Mouse (Mus musculus) liver, adult 2 months (tissue): ENCODE results near the gene Abhd13. TPM values are rescaled to one million over a fixed set of nuclear protein-coding genes. Genes with fewer than 3 reads are reported as not detected.

ENCODE experiments used
- DNase-seq: peaks from one replicate; pipeline ENCODE4 v3.0.0-alpha.2; 2011; ENCODE audit warnings: low read depth, low spot score; ENCODE audit errors: extremely low read depth
- H3K27ac ChIP-seq: fragments of 200-500 bp; replicated peaks from 2 replicates; pipeline ENCODE4 v1.5.1; 2012; ENCODE audit warnings: low read depth, mild to moderate bottlenecking, control low read depth, inconsistent platforms, low read length; ENCODE audit not compliant: insufficient read depth
- H3K27me3 ChIP-seq: fragments of 200-500 bp; 2 replicates; pipeline ENCODE4 v1.6.1; 2012; ENCODE audit warnings: mild to moderate bottlenecking, moderate library complexity, low read length, inconsistent platforms; ENCODE audit not compliant: control insufficient read depth, insufficient read depth
- H3K36me3 ChIP-seq: fragments of 200-500 bp; 2 replicates; pipeline ENCODE4 v1.6.1; 2012; ENCODE audit warnings: low read length, inconsistent platforms; ENCODE audit not compliant: control insufficient read depth, insufficient read depth
- H3K4me1 ChIP-seq: fragments of 200-500 bp; 2 replicates; pipeline ENCODE4 v1.6.1; 2011; ENCODE audit warnings: low read length; ENCODE audit not compliant: control insufficient read depth, insufficient read depth
- H3K4me3 ChIP-seq: fragments of 200-500 bp; 2 replicates; pipeline ENCODE4 v1.5.1; 2011; ENCODE audit warnings: low read depth, mild to moderate bottlenecking, control low read depth, low read length, moderate library complexity; ENCODE audit not compliant: insufficient read depth
- H3K79me2 ChIP-seq: fragments of 200-500 bp; 2 replicates; pipeline ENCODE4 v1.6.1; 2012; ENCODE audit warnings: inconsistent platforms, mild to moderate bottlenecking, low read length, moderate library complexity; ENCODE audit not compliant: control insufficient read depth, insufficient read depth
- H3K9ac ChIP-seq: fragments of 200-500 bp; 2 replicates; pipeline ENCODE4 v1.6.1; 2012; ENCODE audit warnings: low read depth, mild to moderate bottlenecking, control low read depth, inconsistent platforms, low read length
- CTCF ChIP-seq: fragments of 200-500 bp; IDR thresholded peaks from 2 replicates; pipeline ENCODE4 v1.5.1; 2011; ENCODE audit warnings: low read depth, low read length, control low read depth
- POLR2A ChIP-seq: fragments of 200-500 bp; IDR thresholded peaks from 2 replicates; pipeline ENCODE4 v1.6.1; 2011; ENCODE audit warnings: low read length, control low read depth; ENCODE audit not compliant: insufficient read depth; ENCODE audit errors: extremely low read depth
- WGBS: fragments of 180-500 bp; shearing (Covaris S2); methylation state at CpG from one replicate; pipeline ENCODE4 v1.1.7; 2018; 5-methylcytosine and 5-hydroxymethylcytosine counted together
- polyA plus RNA-seq: library from polyadenylated mRNA; depleted of rRNA; stranded (reverse); fragments of >200 nt; gene quantifications from 2 replicates; pipeline ENCODE4 v1.2.3, GENCODE M21; 2012
- total RNA-seq: library from RNA; depleted of rRNA; stranded (reverse); fragments of >200 nt; gene quantifications from 2 replicates; pipeline ENCODE4 v1.2.3, GENCODE M21; 2014

Abhd13 gene
- total and polyA plus RNA-seq, 2 experiments, result 3.2 to 12.3 TPM

GRCm38 (mm10) chr8:10006156-10006985 lies 28.9 kb downstream of the Abhd13 start, which contains the start of gene Tnfsf13b:
Gene Tnfsf13b (plus strand): TSS chr8:10006467.
- Histone ChIP-seq H3K9ac (no peak within 1 kb of the TSS), H3K27ac (no peak within 1 kb of the TSS)

GRCm38 (mm10) chr8:10006986-10007659 lies 29.6 kb downstream of the Abhd13 start:
- Histone ChIP-seq H3K4me3 (peak overlapping the region; percentile 19; the same call in 1 of the 2 replicates), H3K27me3 (no peaks in the 10 kb centered on the region), H3K79me2 (no peaks in the 10 kb centered on the region), H3K27ac (no peak overlapping the region), H3K9ac (no peak overlapping the region), H3K36me3 (no peaks in the 10 kb centered on the region), H3K4me1 (no peaks in the 10 kb centered on the region; the same call in 1 of the 2 replicates)
- peak; percentile 18 for DNase-seq
- WGBS, result 5% methylated on average over 29 of the region's 29 CpGs
- no peak for TF ChIP-seq POLR2A
- TF ChIP-seq CTCF, result no peak

More at GRCm38 (mm10) chr8:10006156-10006985, 28.9 kb downstream of the Abhd13 start, which contains the start of gene Tnfsf13b:
- TF ChIP-seq CTCF (no peak), POLR2A (no peak)
- DNase-seq, result peak; percentile 28
- Histone ChIP-seq H3K79me2 (no peaks in the 10 kb centered on the region), H3K36me3 (no peaks in the 10 kb centered on the region), H3K4me3 (peak within 1 kb of the TSS; percentile 19), H3K4me1 (no peaks in the 10 kb centered on the region; the same call in 1 of the 2 replicates), H3K27me3 (no peaks in the 10 kb centered on the region)
- WGBS, result 66% methylated on average over 16 of the region's 16 CpGs

- Histone ChIP-seq H3K4me3 (no peak overlapping the region), H3K36me3 (no peaks in the 10 kb centered on the region), H3K4me1 (no peaks in the 10 kb centered on the region; the same call in none of the 2 replicates), H3K9ac (no peak overlapping the region), H3K79me2 (no peaks in the 10 kb centered on the region), H3K27me3 (no peaks in the 10 kb centered on the region), H3K27ac (no peak overlapping the region)
- TF ChIP-seq CTCF (no peak), POLR2A (no peak)
- DNase-seq, result no peak
- WGBS, result 39% methylated on average over 6 of the region's 6 CpGs
These were observed 30.1 kb downstream of the Abhd13 start for GRCm38 (mm10) chr8:10007660-10008028.

GRCm38 (mm10) chr8:10016252-10016651 lies 38.7 kb downstream of the Abhd13 start:
- Histone ChIP-seq H3K79me2 (no peaks in the 10 kb centered on the region), H3K9ac (no peak overlapping the region), H3K27ac (no peak overlapping the region), H3K27me3 (no peaks in the 10 kb centered on the region), H3K36me3 (no peaks in the 10 kb centered on the region), H3K4me3 (no peak overlapping the region), H3K4me1 (peaks cover 1% of the 10 kb centered on the region)
- no peak for DNase-seq
- TF ChIP-seq CTCF (no peak), POLR2A (no peak)
- WGBS, result 81% methylated on average over 1 of the region's 1 CpGs

GRCm38 (mm10) chr8:10017231-10017630 lies 39.7 kb downstream of the Abhd13 start:
- WGBS, result 81% methylated on average over 3 of the region's 3 CpGs
- H3K36me3 ChIP-seq, result no peaks in the 10 kb centered on the region
- no peak for DNase-seq
- H3K9ac ChIP-seq, result no peak overlapping the region
- no peaks in the 10 kb centered on the region for H3K79me2 ChIP-seq
- no peak overlapping the region for H3K27ac ChIP-seq
- no peaks in the 10 kb centered on the region for H3K27me3 ChIP-seq
- no peak overlapping the region for H3K4me3 ChIP-seq
- peaks cover 1% of the 10 kb centered on the region for H3K4me1 ChIP-seq
- TF ChIP-seq CTCF, result no peak
- TF ChIP-seq POLR2A, result no peak
